ENCODE assay signal across 8 mouse cellular contexts in genomic region chr4:10905234-10905801, GRCm38 (mm10). TPM values are rescaled to one million over a fixed set of nuclear protein-coding genes. Genes with fewer than 3 reads are reported as not detected.
A peak's percentile ranks its signal among the peaks of the same experiment; 100 is the strongest.
DNase-seq lines count a peak whose midpoint lies in the region; ATAC-seq and TF ChIP-seq lines count a peak whose summit lies in the region.

No protein-coding gene starts in this region.

- H3K4me2 ChIP-seq in heart, embryonic 12.5 days = peak overlapping the region; percentile 61
- peak overlapping the region; percentile 18 for H3K4me2 ChIP-seq in embryonic facial prominence, embryonic 14.5 days (ENCODE audit: low read depth, low read length)
- H3K4me2 ChIP-seq in intestine, postnatal 0 days (replicated peaks; ENCODE audit: low read depth) = peak overlapping the region; percentile 25; the same call in 1 of the 2 replicates

- TF ChIP-seq CTCF in intestine, postnatal 0 days (IDR thresholded peaks at IDR 0.05; ENCODE audit: low read depth) = no peak

- H3K9ac ChIP-seq in heart, embryonic 12.5 days = peak overlapping the region; percentile 62
- no peak overlapping the region for H3K9ac ChIP-seq in embryonic facial prominence, embryonic 14.5 days (ENCODE audit: low read depth, low read length)
- no peak overlapping the region for H3K9ac ChIP-seq in intestine, postnatal 0 days (ENCODE audit: low read depth, low read length)

- peaks cover 13% of the 10 kb centered on the region for H3K4me1 ChIP-seq in heart, embryonic 12.5 days (replicated peaks)
- H3K4me1 ChIP-seq in embryonic facial prominence, embryonic 14.5 days (ENCODE audit: control insufficient read depth, insufficient read depth, low read length) = peaks cover 10% of the 10 kb centered on the region
- no peaks in the 10 kb centered on the region for H3K4me1 ChIP-seq in intestine, postnatal 0 days (replicated peaks; ENCODE audit: control insufficient read depth, insufficient read depth, low read length)

- no peaks in the 10 kb centered on the region for H3K27me3 ChIP-seq in heart, embryonic 12.5 days (replicated peaks)
- no peaks in the 10 kb centered on the region for H3K27me3 ChIP-seq in embryonic facial prominence, embryonic 14.5 days (replicated peaks; ENCODE audit: control insufficient read depth, insufficient read depth, low read length)
- no peaks in the 10 kb centered on the region for H3K27me3 ChIP-seq in intestine, postnatal 0 days (replicated peaks; ENCODE audit: control insufficient read depth, insufficient read depth, low read length)

- peak overlapping the region; percentile 40; the same call in 1 of the 2 replicates for H3K27ac ChIP-seq in heart, embryonic 12.5 days (ENCODE audit: poor library complexity, severe bottlenecking)
- peak overlapping the region; percentile 8; the same call in 1 of the 2 replicates for H3K27ac ChIP-seq in embryonic facial prominence, embryonic 14.5 days (replicated peaks; ENCODE audit: low read depth, low read length)
- no peak overlapping the region for H3K27ac ChIP-seq in intestine, postnatal 0 days (ENCODE audit: low read depth, low read length)

- H3K4me3 ChIP-seq in heart, embryonic 12.5 days = peak overlapping the region; percentile 21
- H3K4me3 ChIP-seq in embryonic facial prominence, embryonic 14.5 days (ENCODE audit: low read depth, low read length) = no peak overlapping the region
- H3K4me3 ChIP-seq in intestine, postnatal 0 days (ENCODE audit: low read depth, low read length) = no peak overlapping the region

- DNase-seq in heart, postnatal 4 days = no peak
- DNase-seq in embryonic facial prominence, embryonic 14.5 days (ENCODE audit: low spot score) = peak; percentile 74
- peak; percentile 44 for DNase-seq in neural tube, embryonic 10.5 days (ENCODE audit: extremely low spot score, low spot score)
- no peak for DNase-seq in frontal cortex, adult 2 months (ENCODE audit: extremely low spot score in 1 of 2, low spot score in 1 of 2)
- DNase-seq in ovary, adult 18-20 months (ENCODE audit: low spot score) = no peak
- DNase-seq in ovary, postnatal 10 days (ENCODE audit: low spot score) = no peak

- peak; percentile 67 for ATAC-seq in heart, embryonic 12.5 days (ENCODE audit: insufficient number of reproducible peaks, low FRiP score)
- ATAC-seq in embryonic facial prominence, embryonic 14.5 days (ENCODE audit: low read depth) = peak; percentile 68; the same call in 1 of the 2 replicates
- 0 out of 2 replicates have a peak, but pooled peaks have one; percentile 16 for ATAC-seq in intestine, postnatal 0 days

- WGBS in heart, embryonic 12.5 days = 7% methylated on average over 13 of the region's 13 CpGs
- WGBS in embryonic facial prominence, embryonic 14.5 days = 5% methylated on average over 13 of the region's 13 CpGs
- WGBS in intestine, postnatal 0 days = 18% methylated on average over 13 of the region's 13 CpGs

- H3K36me3 ChIP-seq in heart, embryonic 12.5 days = no peaks in the 10 kb centered on the region
- no peaks in the 10 kb centered on the region for H3K36me3 ChIP-seq in embryonic facial prominence, embryonic 14.5 days (ENCODE audit: control insufficient read depth, insufficient read depth, low read length)
- H3K36me3 ChIP-seq in intestine, postnatal 0 days (ENCODE audit: control insufficient read depth, insufficient read depth) = no peaks in the 10 kb centered on the region

- H3K9me3 ChIP-seq in heart, embryonic 12.5 days (replicated peaks) = no peaks in the 10 kb centered on the region
- no peaks in the 10 kb centered on the region for H3K9me3 ChIP-seq in embryonic facial prominence, embryonic 14.5 days (ENCODE audit: control insufficient read depth, low read length)
- H3K9me3 ChIP-seq in intestine, postnatal 0 days (ENCODE audit: control insufficient read depth) = no peaks in the 10 kb centered on the region

RNA-seq across cellular contexts. Expression of gene 2610301B20Rik, which starts 31.0 kb away (rescaled TPM):
- 23.5 and 24.0 TPM in 2 replicates for polyA plus RNA-seq in heart, embryonic 12.5 days (2016; fragmentation: Nextera tagmentation; extraction: Ambion mirVana)
- 1 to 10 TPM; 9.2 to 9.8 TPM for total RNA-seq in heart, postnatal 4 days (2021)
- 36.2 and 38.3 TPM in 2 replicates for polyA plus RNA-seq in embryonic facial prominence, embryonic 14.5 days (2014; fragmentation: Nextera tagmentation; extraction: Ambion mirVana)
- polyA plus RNA-seq in intestine, postnatal 0 days (2015; fragmentation: Nextera tagmentation; extraction: Ambion mirVana) = 10.5 and 11.5 TPM in 2 replicates
- polyA plus RNA-seq in frontal cortex, adult 2 months (2012; rRNA removed) = 48.6 and 48.7 TPM in 2 replicates

Comparison
In these comparisons a context has a peak if more than half of its experiments do, and no peak if none do; other contexts are left out.
1. ATAC-seq: peak in every context shown above with its lines; median percentile 68 in embryonic facial prominence, embryonic 14.5 days; 67 in heart, embryonic 12.5 days; 16 in intestine, postnatal 0 days.
2. DNase-seq: peak in embryonic facial prominence, embryonic 14.5 days (single experiment) and neural tube, embryonic 10.5 days (single experiment); none in heart, postnatal 4 days (single experiment), frontal cortex, adult 2 months (0 of 2), ovary, adult 18-20 months (single experiment) and ovary, postnatal 10 days (single experiment).
3. Peak in every context shown above with its lines, with median percentiles within 50 percentile points of each other: H3K4me2 ChIP-seq.